In genomic region chr12:36157638-36158308, GRCm38 (mm10) we compare ENCODE assay signal across 8 mouse cellular contexts. TPM values are rescaled to one million over a fixed set of nuclear protein-coding genes. Genes with fewer than 3 reads are reported as not detected.
A peak's percentile ranks its signal among the peaks of the same experiment; 100 is the strongest.
DNase-seq lines count a peak whose midpoint lies in the region; ATAC-seq and TF ChIP-seq lines count a peak whose summit lies in the region.

Gene Bzw2, minus strand, starts transcription at chr12:36158080.

- H3K27me3 ChIP-seq in E14TG2a.4 (ENCODE audit: insufficient read depth, low read length) = no peaks in the 10 kb centered on the region
- H3K27me3 ChIP-seq in forebrain, embryonic 11.5 days (ENCODE audit: control insufficient read depth, insufficient read depth, low read length) = no peaks in the 10 kb centered on the region
- no peaks in the 10 kb centered on the region for H3K27me3 ChIP-seq in heart, embryonic 15.5 days
- H3K27me3 ChIP-seq in liver, embryonic 14.5 days (ENCODE audit: control insufficient read depth, insufficient read depth, low read length) = no peaks in the 10 kb centered on the region
- no peaks in the 10 kb centered on the region for H3K27me3 ChIP-seq in stomach, embryonic 16.5 days (ENCODE audit: control insufficient read depth, insufficient read depth, low read length)

- ATAC-seq in forebrain, embryonic 11.5 days (replicated peaks; ENCODE audit: low FRiP score) = no peak
- ATAC-seq in heart, embryonic 15.5 days (replicated peaks; ENCODE audit: insufficient number of reproducible peaks, insufficient read depth, low FRiP score, low read depth) = peak; percentile 38
- ATAC-seq in liver, embryonic 14.5 days (ENCODE audit: insufficient read depth) = peak; percentile 19
- peak; percentile 56 for ATAC-seq in stomach, embryonic 16.5 days (ENCODE audit: insufficient read depth, low FRiP score)

- H3K4me1 ChIP-seq in E14TG2a.4 (replicated peaks; ENCODE audit: low read depth, low read length) = peaks cover 48% of the 10 kb centered on the region
- no peaks in the 10 kb centered on the region for H3K4me1 ChIP-seq in forebrain, embryonic 11.5 days (replicated peaks; ENCODE audit: control insufficient read depth, insufficient read depth, low read length)
- peaks cover 20% of the 10 kb centered on the region for H3K4me1 ChIP-seq in heart, embryonic 15.5 days (replicated peaks)
- peaks cover 3 to 18% of the 10 kb centered on the region in 2 experiments; a peak in 3 of 4 replicates for H3K4me1 ChIP-seq in liver, embryonic 14.5 days (replicated peaks; ENCODE audit: control insufficient read depth in 2 of 2, insufficient read depth in 2 of 2, low read length in 1 of 2)
- peaks cover 23% of the 10 kb centered on the region for H3K4me1 ChIP-seq in stomach, embryonic 16.5 days (ENCODE audit: control insufficient read depth, insufficient read depth, low read length)

- H3K9me3 ChIP-seq in E14TG2a.4 (ENCODE audit: low read length) = no peaks in the 10 kb centered on the region
- no peaks in the 10 kb centered on the region for H3K9me3 ChIP-seq in forebrain, embryonic 11.5 days (ENCODE audit: control insufficient read depth, low read length)
- H3K9me3 ChIP-seq in heart, embryonic 15.5 days (replicated peaks) = no peaks in the 10 kb centered on the region
- no peaks in the 10 kb centered on the region for H3K9me3 ChIP-seq in liver, embryonic 14.5 days (ENCODE audit: control insufficient read depth, low read length)
- no peaks in the 10 kb centered on the region for H3K9me3 ChIP-seq in stomach, embryonic 16.5 days (replicated peaks; ENCODE audit: control insufficient read depth, low read length)

- H3K4me2 ChIP-seq in forebrain, embryonic 11.5 days (ENCODE audit: low read depth, low read length, severe bottlenecking) = peak within 1 kb of the TSS; percentile 76
- H3K4me2 ChIP-seq in heart, embryonic 15.5 days = peak within 1 kb of the TSS; percentile 67
- H3K4me2 ChIP-seq in liver, embryonic 14.5 days (ENCODE audit: low read depth) = peak within 1 kb of the TSS; percentile 86
- H3K4me2 ChIP-seq in stomach, embryonic 16.5 days (ENCODE audit: low read depth, low read length) = peak within 1 kb of the TSS; percentile 94

- peak within 1 kb of the TSS; percentile 99 for H3K4me3 ChIP-seq in E14TG2a.4 (replicated peaks; ENCODE audit: low read length)
- H3K4me3 ChIP-seq in forebrain, embryonic 11.5 days (ENCODE audit: low read depth, low read length) = peak within 1 kb of the TSS; percentile 87
- H3K4me3 ChIP-seq in heart, embryonic 15.5 days = peak within 1 kb of the TSS; percentile 84
- peak within 1 kb of the TSS; percentile 72 to 82 for H3K4me3 ChIP-seq in liver, embryonic 14.5 days (ENCODE audit: insufficient read depth in 1 of 2, low read depth in 2 of 2, low read length in 2 of 2)
- peak within 1 kb of the TSS; percentile 95 for H3K4me3 ChIP-seq in stomach, embryonic 16.5 days (replicated peaks; ENCODE audit: low read length)

- WGBS in forebrain, embryonic 11.5 days = 3% methylated on average over 26 of the region's 26 CpGs
- WGBS in heart, embryonic 15.5 days = 3% methylated on average over 26 of the region's 26 CpGs
- 4% methylated on average over 26 of the region's 26 CpGs for WGBS in liver, embryonic 14.5 days (ENCODE audit: insufficient replicate concordance)
- 1% methylated on average over 26 of the region's 26 CpGs for WGBS in stomach, embryonic 16.5 days

- no peak for TF ChIP-seq EP300 in liver, embryonic 14.5 days (IDR thresholded peaks at IDR 0.05; ENCODE audit: low read depth)

- peak; percentile 63 for DNase-seq in c-Kit-positive CD71-positive TER-119-negative erythroid progenitor cells, embryonic 14.5 days (ENCODE audit: low read depth)
- peak; percentile 75 for DNase-seq in forebrain, embryonic 11.5 days (ENCODE audit: low spot score)
- peak; percentile 76 to 90 for DNase-seq in kidney, postnatal 25 days
- peak; percentile 43 to 54 (median 53) for DNase-seq in liver, embryonic 14.5 days (ENCODE audit: low read depth in 3 of 3, low spot score in 3 of 3)
- DNase-seq in neural tube, embryonic 10.5 days (ENCODE audit: extremely low spot score, low spot score) = peak; percentile 70

- no peak for TF ChIP-seq CTCF in E14TG2a.4 (conservative IDR thresholded peaks at IDR 0.05; ENCODE audit: low read length)
- no peak for TF ChIP-seq CTCF in liver, embryonic 14.5 days (IDR thresholded peaks at IDR 0.05; ENCODE audit: low read depth)

- peaks cover 15% of the 10 kb centered on the region for H3K36me3 ChIP-seq in E14TG2a.4 (ENCODE audit: insufficient read depth, low read length)
- H3K36me3 ChIP-seq in forebrain, embryonic 11.5 days (ENCODE audit: control insufficient read depth, insufficient read depth, low read length) = no peaks in the 10 kb centered on the region
- H3K36me3 ChIP-seq in heart, embryonic 15.5 days = no peaks in the 10 kb centered on the region
- H3K36me3 ChIP-seq in liver, embryonic 14.5 days (replicated peaks; ENCODE audit: control insufficient read depth, insufficient read depth, low read depth) = no peaks in the 10 kb centered on the region
- 0 out of 2 replicates have a peak, but pooled peaks cover 2% of the 10 kb centered on the region for H3K36me3 ChIP-seq in stomach, embryonic 16.5 days (ENCODE audit: control insufficient read depth, insufficient read depth, low read length)

- peak within 1 kb of the TSS; percentile 9; the same call in 1 of the 2 replicates for H3K27ac ChIP-seq in forebrain, embryonic 11.5 days (ENCODE audit: low read depth, low read length)
- H3K27ac ChIP-seq in heart, embryonic 15.5 days = peak within 1 kb of the TSS; percentile 96
- peak within 1 kb of the TSS; percentile 53 for H3K27ac ChIP-seq in liver, embryonic 14.5 days
- peak within 1 kb of the TSS; percentile 96 for H3K27ac ChIP-seq in stomach, embryonic 16.5 days (ENCODE audit: low read length)

- peak within 1 kb of the TSS; percentile 90 for H3K9ac ChIP-seq in forebrain, embryonic 11.5 days (ENCODE audit: low read length)
- H3K9ac ChIP-seq in heart, embryonic 15.5 days = peak within 1 kb of the TSS; percentile 86
- H3K9ac ChIP-seq in liver, embryonic 14.5 days (replicated peaks) = peak within 1 kb of the TSS; percentile 75
- peak within 1 kb of the TSS; percentile 93 for H3K9ac ChIP-seq in stomach, embryonic 16.5 days (ENCODE audit: low read length)

RNA-seq across cellular contexts. Expression of gene Bzw2, which starts in this region (rescaled TPM):
- 271 and 279 TPM in 2 replicates for polyA plus RNA-seq in forebrain, embryonic 11.5 days (2014; fragmentation: Nextera tagmentation; extraction: Ambion mirVana)
- polyA plus RNA-seq in heart, embryonic 15.5 days (2015; fragmentation: Nextera tagmentation; extraction: Ambion mirVana) = 186 and 205 TPM in 2 replicates
- 17.6 and 27.2 TPM in 2 replicates for polyA plus RNA-seq in liver, embryonic 14.5 days (2012; rRNA removed)
- 50.3 and 53.8 TPM in 2 replicates for polyA plus RNA-seq in liver, embryonic 14.5 days (2014; fragmentation: Nextera tagmentation; extraction: Ambion mirVana)
- 175 and 181 TPM in 2 replicates for polyA plus RNA-seq in stomach, embryonic 16.5 days (2015; fragmentation: Nextera tagmentation; extraction: Ambion mirVana)

Comparison
In these comparisons a context has a peak if more than half of its experiments do, and no peak if none do; other contexts are left out.
1. H3K27ac ChIP-seq: peak in every context shown above with its lines; median percentile 96 in heart, embryonic 15.5 days; 96 in stomach, embryonic 16.5 days; 53 in liver, embryonic 14.5 days; 9 in forebrain, embryonic 11.5 days.